Mouse (Mus musculus) adrenal gland, postnatal 36 days (tissue): ENCODE results near the gene Cyp4f40. TPM values are rescaled to one million over a fixed set of nuclear protein-coding genes. Genes with fewer than 3 reads are reported as not detected.
"Not testable (repeated sequence)": the region's sequence is repeated elsewhere in the genome, so short reads cannot be mapped to it uniquely, and the experiment has no call there.

Experiments used
- DNase-seq, 2 experiments: peaks; one replicate each; pipeline ENCODE4 v3.0.0; 2021; ENCODE audit warnings: mixed read lengths in 1 of 2
- total RNA-seq, 2 experiments: library from RNA; stranded (reverse); gene quantifications; 2 replicates each; pipeline ENCODE4 v1.2.3; 2021

Gene Cyp4f40
- total RNA-seq, 2 experiments from 2014 or later = not detected

DNA sequence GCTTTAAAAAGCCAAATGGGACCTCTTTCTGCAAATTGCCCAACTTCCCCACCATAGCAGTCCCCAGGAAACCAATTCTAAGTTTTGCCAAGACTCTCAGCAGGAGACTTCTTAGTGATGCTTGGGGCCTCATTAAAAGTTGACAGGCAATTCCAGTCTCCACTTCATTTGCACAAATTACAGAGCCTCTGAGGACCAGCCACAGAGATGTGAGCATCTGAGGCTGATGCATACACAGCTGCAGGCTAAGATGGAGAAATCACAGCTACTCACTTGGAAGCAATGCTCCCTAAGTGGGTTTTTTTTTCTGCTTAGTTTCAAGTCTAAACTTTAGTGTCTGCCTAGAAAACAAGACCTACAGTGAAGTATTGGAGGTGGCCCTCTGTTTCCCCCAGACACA, 51.8 kb downstream of the Cyp4f40 start:
- DNase-seq = not testable (repeated sequence)

DNA sequence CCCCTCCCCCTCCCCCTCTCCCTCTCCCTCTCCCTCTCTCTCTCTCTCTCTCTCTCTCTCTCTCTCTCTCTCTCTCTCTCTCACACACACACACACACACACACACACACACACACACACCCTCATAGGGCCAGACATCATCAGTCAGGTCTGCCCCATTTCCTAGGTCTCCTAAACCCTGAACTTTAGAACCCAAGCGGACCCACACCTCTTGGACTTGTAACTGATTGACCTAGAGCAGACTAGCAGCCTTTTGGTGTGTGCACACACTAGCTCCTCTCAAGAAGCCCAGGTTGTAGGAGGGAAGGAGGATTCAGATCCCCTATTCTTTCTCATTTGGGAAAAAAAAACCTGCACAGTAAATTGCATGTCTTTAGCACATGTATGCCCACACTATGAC, 63.5 kb downstream of the Cyp4f40 start:
- DNase-seq = not testable (repeated sequence)

DNA sequence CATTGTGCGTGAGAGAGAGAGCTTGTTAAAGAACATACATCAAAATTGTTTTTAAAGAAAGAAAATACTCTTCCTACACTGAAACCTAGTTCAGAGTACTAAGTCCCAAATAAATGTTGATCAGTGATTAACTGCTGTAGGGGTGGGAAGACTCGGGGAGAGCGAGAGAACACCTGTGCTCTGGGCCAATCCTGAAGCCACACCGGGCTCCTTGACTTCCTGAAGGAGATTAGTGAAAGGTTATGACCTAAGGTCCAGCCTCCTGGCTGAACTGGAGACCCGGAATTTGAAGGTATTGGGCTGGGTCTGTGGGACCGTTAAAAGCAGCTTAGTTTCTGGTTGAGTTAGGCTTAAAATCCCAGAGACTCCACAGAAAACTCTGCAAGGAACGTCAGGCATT, 64.1 kb downstream of the Cyp4f40 start:
- DNase-seq = no peak

GRCm38 (mm10) chr17:32726360-32726759, 67.7 kb downstream of the Cyp4f40 start:
- DNase-seq = not testable (repeated sequence)

Other genes starting within 250 kb of the Cyp4f40 start
- gene Pglyrp2, start 234.7 kb upstream of the Cyp4f40 start, total RNA-seq = under 1 TPM in 1 of 2 experiments, not detected in 1; 0.16 TPM
- not detected for gene Cyp4f39, start 206.2 kb upstream of the Cyp4f40 start, total RNA-seq
- gene Cyp4f17, start 152.8 kb upstream of the Cyp4f40 start, total RNA-seq = 1 to 10 TPM; 6.9 to 8.8 TPM
- gene Cyp4f16, start 122.3 kb upstream of the Cyp4f40 start, total RNA-seq = 10 to 100 TPM; 10.1 to 12.4 TPM
- not detected for gene Cyp4f37, start 37.6 kb upstream of the Cyp4f40 start, total RNA-seq
- 1 to 10 TPM; 1.3 to 4.0 TPM for gene Cyp4f15, start 26.7 kb downstream of the Cyp4f40 start, total RNA-seq
- 10 to 100 TPM; 47.9 to 52.5 TPM for gene Zfp871, start 129.4 kb downstream of the Cyp4f40 start, total RNA-seq
- gene Zfp811, start 151.0 kb downstream of the Cyp4f40 start, total RNA-seq = under 1 TPM; 0.59 to 0.76 TPM
- 10 to 100 TPM; 11.4 to 12.1 TPM for gene Zfp799, start 171.4 kb downstream of the Cyp4f40 start, total RNA-seq
- gene Zfp870, start 232.7 kb downstream of the Cyp4f40 start, total RNA-seq = 10 to 100 TPM in 1 of 2 experiments, 1 to 10 TPM in 1; 9.9 to 10.5 TPM